Mouse (Mus musculus): ENCODE measurements around the gene Pdgfra. TPM values are rescaled to one million over a fixed set of nuclear protein-coding genes. Genes with fewer than 3 reads are reported as not detected.

The Pdgfra gene
- polyA plus RNA-seq, 1 experiment from 2014 or later: 28.0 TPM

GRCm38 (mm10) chr5:75184693-75185235 is 32.7 kb downstream of the Pdgfra start:
- no peaks in the 10 kb centered on the region for H3K9me3 ChIP-seq (replicated peaks; ENCODE audit: control insufficient read depth, low read length)
- no peak overlapping the region for H3K9ac ChIP-seq (ENCODE audit: low read depth, low read length)
- 74% methylated on average over 7 of the region's 7 CpGs for WGBS (ENCODE audit: insufficient replicate concordance)
- ATAC-seq (replicated peaks; ENCODE audit: insufficient number of reproducible peaks, low FRiP score, low TSS enrichment): no peak
- H3K27ac ChIP-seq (ENCODE audit: low read depth, low read length): no peak overlapping the region
- no peak overlapping the region for H3K4me3 ChIP-seq (ENCODE audit: low read depth, low read length)
- H3K4me2 ChIP-seq: no peak overlapping the region
- no peaks in the 10 kb centered on the region for H3K27me3 ChIP-seq (ENCODE audit: control insufficient read depth, insufficient read depth, low read length)
- H3K36me3 ChIP-seq (ENCODE audit: control insufficient read depth, insufficient read depth, low read length): peaks cover 13% of the 10 kb centered on the region; the same call in 1 of the 2 replicates
- no peaks in the 10 kb centered on the region for H3K4me1 ChIP-seq (ENCODE audit: control insufficient read depth, insufficient read depth, low read length)

- WGBS (ENCODE audit: insufficient replicate concordance): 77% methylated on average over 7 of the region's 7 CpGs
- no peaks in the 10 kb centered on the region for H3K4me1 ChIP-seq (ENCODE audit: control insufficient read depth, insufficient read depth, low read length)
- H3K9ac ChIP-seq (ENCODE audit: low read depth, low read length): no peak overlapping the region
- no peak overlapping the region for H3K4me2 ChIP-seq
- H3K27me3 ChIP-seq (ENCODE audit: control insufficient read depth, insufficient read depth, low read length): no peaks in the 10 kb centered on the region
- no peak for ATAC-seq (replicated peaks; ENCODE audit: insufficient number of reproducible peaks, low FRiP score, low TSS enrichment)
- no peak overlapping the region for H3K4me3 ChIP-seq (ENCODE audit: low read depth, low read length)
- H3K36me3 ChIP-seq (ENCODE audit: control insufficient read depth, insufficient read depth, low read length): peaks cover 13% of the 10 kb centered on the region; the same call in 1 of the 2 replicates
- no peak overlapping the region for H3K27ac ChIP-seq (ENCODE audit: low read depth, low read length)
- no peaks in the 10 kb centered on the region for H3K9me3 ChIP-seq (replicated peaks; ENCODE audit: control insufficient read depth, low read length)
Measured at GRCm38 (mm10) chr5:75185584-75185983, 33.5 kb downstream of the Pdgfra start.

GRCm38 (mm10) chr5:75189319-75189987 is 37.4 kb downstream of the Pdgfra start:
- H3K4me2 ChIP-seq: no peak overlapping the region
- peaks cover 11% of the 10 kb centered on the region; the same call in 1 of the 2 replicates for H3K36me3 ChIP-seq (ENCODE audit: control insufficient read depth, insufficient read depth, low read length)
- ATAC-seq (replicated peaks; ENCODE audit: insufficient number of reproducible peaks, low FRiP score, low TSS enrichment): no peak
- no peak overlapping the region for H3K4me3 ChIP-seq (ENCODE audit: low read depth, low read length)
- H3K9me3 ChIP-seq (replicated peaks; ENCODE audit: control insufficient read depth, low read length): no peaks in the 10 kb centered on the region
- 82% methylated on average over 15 of the region's 15 CpGs for WGBS (ENCODE audit: insufficient replicate concordance)
- no peak overlapping the region for H3K27ac ChIP-seq (ENCODE audit: low read depth, low read length)
- no peaks in the 10 kb centered on the region for H3K4me1 ChIP-seq (ENCODE audit: control insufficient read depth, insufficient read depth, low read length)
- no peak overlapping the region for H3K9ac ChIP-seq (ENCODE audit: low read depth, low read length)
- H3K27me3 ChIP-seq (ENCODE audit: control insufficient read depth, insufficient read depth, low read length): no peaks in the 10 kb centered on the region

- Histone ChIP-seq H3K9me3 (replicated peaks; ENCODE audit: control insufficient read depth, low read length) (no peaks in the 10 kb centered on the region), H3K27me3 (ENCODE audit: control insufficient read depth, insufficient read depth, low read length) (no peaks in the 10 kb centered on the region), H3K36me3 (ENCODE audit: control insufficient read depth, insufficient read depth, low read length) (peaks cover 9% of the 10 kb centered on the region; the same call in 1 of the 2 replicates), H3K9ac (ENCODE audit: low read depth, low read length) (no peak overlapping the region), H3K4me2 (no peak overlapping the region), H3K4me1 (ENCODE audit: control insufficient read depth, insufficient read depth, low read length) (no peaks in the 10 kb centered on the region), H3K4me3 (ENCODE audit: low read depth, low read length) (no peak overlapping the region), H3K27ac (ENCODE audit: low read depth, low read length) (no peak overlapping the region)
- 87% methylated on average over 5 of the region's 5 CpGs for WGBS (ENCODE audit: insufficient replicate concordance)
- no peak for ATAC-seq (replicated peaks; ENCODE audit: insufficient number of reproducible peaks, low FRiP score, low TSS enrichment)
Measured at GRCm38 (mm10) chr5:75193107-75193506, 41.0 kb downstream of the Pdgfra start.

GRCm38 (mm10) chr5:75198413-75198812 is 46.3 kb downstream of the Pdgfra start:
- no peak overlapping the region for H3K9ac ChIP-seq (ENCODE audit: low read depth, low read length)
- H3K9me3 ChIP-seq (replicated peaks; ENCODE audit: control insufficient read depth, low read length): no peaks in the 10 kb centered on the region
- no peak for ATAC-seq (replicated peaks; ENCODE audit: insufficient number of reproducible peaks, low FRiP score, low TSS enrichment)
- H3K36me3 ChIP-seq (ENCODE audit: control insufficient read depth, insufficient read depth, low read length): peaks cover 4% of the 10 kb centered on the region; the same call in 1 of the 2 replicates
- no peaks in the 10 kb centered on the region for H3K27me3 ChIP-seq (ENCODE audit: control insufficient read depth, insufficient read depth, low read length)
- no peak overlapping the region for H3K4me3 ChIP-seq (ENCODE audit: low read depth, low read length)
- H3K27ac ChIP-seq (ENCODE audit: low read depth, low read length): no peak overlapping the region
- WGBS (ENCODE audit: insufficient replicate concordance): 78% methylated on average over 8 of the region's 8 CpGs
- H3K4me1 ChIP-seq (ENCODE audit: control insufficient read depth, insufficient read depth, low read length): no peaks in the 10 kb centered on the region
- no peak overlapping the region for H3K4me2 ChIP-seq

- WGBS (ENCODE audit: insufficient replicate concordance): 80% methylated on average over 9 of the region's 9 CpGs
- ATAC-seq (replicated peaks; ENCODE audit: insufficient number of reproducible peaks, low FRiP score, low TSS enrichment): no peak
Measured at GRCm38 (mm10) chr5:75199698-75200365, 47.7 kb downstream of the Pdgfra start.

GRCm38 (mm10) chr5:75200366-75200724 is 48.3 kb downstream of the Pdgfra start:
- Histone ChIP-seq H3K4me3 (ENCODE audit: low read depth, low read length) (no peak overlapping the region), H3K27me3 (ENCODE audit: control insufficient read depth, insufficient read depth, low read length) (no peaks in the 10 kb centered on the region), H3K4me1 (ENCODE audit: control insufficient read depth, insufficient read depth, low read length) (no peaks in the 10 kb centered on the region), H3K27ac (ENCODE audit: low read depth, low read length) (no peak overlapping the region), H3K9ac (ENCODE audit: low read depth, low read length) (no peak overlapping the region), H3K9me3 (replicated peaks; ENCODE audit: control insufficient read depth, low read length) (no peaks in the 10 kb centered on the region), H3K36me3 (ENCODE audit: control insufficient read depth, insufficient read depth, low read length) (peaks cover 4% of the 10 kb centered on the region; the same call in 1 of the 2 replicates), H3K4me2 (no peak overlapping the region)
- 88% methylated on average over 10 of the region's 10 CpGs for WGBS (ENCODE audit: insufficient replicate concordance)
- no peak for ATAC-seq (replicated peaks; ENCODE audit: insufficient number of reproducible peaks, low FRiP score, low TSS enrichment)

More at GRCm38 (mm10) chr5:75199698-75200365, 47.7 kb downstream of the Pdgfra start:
- peaks cover 4% of the 10 kb centered on the region; the same call in 1 of the 2 replicates for H3K36me3 ChIP-seq (ENCODE audit: control insufficient read depth, insufficient read depth, low read length)
- no peaks in the 10 kb centered on the region for H3K4me1 ChIP-seq (ENCODE audit: control insufficient read depth, insufficient read depth, low read length)
- no peaks in the 10 kb centered on the region for H3K9me3 ChIP-seq (replicated peaks; ENCODE audit: control insufficient read depth, low read length)
- H3K4me2 ChIP-seq: no peak overlapping the region
- no peak overlapping the region for H3K9ac ChIP-seq (ENCODE audit: low read depth, low read length)
- H3K27me3 ChIP-seq (ENCODE audit: control insufficient read depth, insufficient read depth, low read length): no peaks in the 10 kb centered on the region
- H3K4me3 ChIP-seq (ENCODE audit: low read depth, low read length): no peak overlapping the region
- H3K27ac ChIP-seq (ENCODE audit: low read depth, low read length): no peak overlapping the region

GRCm38 (mm10) chr5:75207905-75208304 is 55.8 kb downstream of the Pdgfra start:
- no peak overlapping the region for H3K4me2 ChIP-seq
- H3K36me3 ChIP-seq (ENCODE audit: control insufficient read depth, insufficient read depth, low read length): no peaks in the 10 kb centered on the region
- H3K9ac ChIP-seq (ENCODE audit: low read depth, low read length): no peak overlapping the region
- no peak overlapping the region for H3K27ac ChIP-seq (ENCODE audit: low read depth, low read length)
- H3K4me3 ChIP-seq (ENCODE audit: low read depth, low read length): no peak overlapping the region
- ATAC-seq (replicated peaks; ENCODE audit: insufficient number of reproducible peaks, low FRiP score, low TSS enrichment): no peak
- H3K27me3 ChIP-seq (ENCODE audit: control insufficient read depth, insufficient read depth, low read length): no peaks in the 10 kb centered on the region
- WGBS (ENCODE audit: insufficient replicate concordance): 66% methylated on average over 3 of the region's 3 CpGs
- no peaks in the 10 kb centered on the region for H3K4me1 ChIP-seq (ENCODE audit: control insufficient read depth, insufficient read depth, low read length)
- no peaks in the 10 kb centered on the region for H3K9me3 ChIP-seq (replicated peaks; ENCODE audit: control insufficient read depth, low read length)

Measured in heart, embryonic 11.5 days (tissue).